Mouse (Mus musculus): ENCODE data around the gene Bcas1. TPM values are rescaled to one million over a fixed set of nuclear protein-coding genes. Genes with fewer than 3 reads are reported as not detected.

Gene Bcas1
- polyA plus RNA-seq, 1 experiment: 0.02 TPM

GRCm38 (mm10) chr2:170445861-170446260 is 18.2 kb upstream of the Bcas1 start:
- TF ChIP-seq E2F4 (IDR thresholded peaks at IDR 0.05; ENCODE audit: insufficient read depth): no peak
- TF ChIP-seq POLR2AphosphoS2 (IDR thresholded peaks at IDR 0.05; ENCODE audit: insufficient read length, low read depth): no peak
- no peak for TF ChIP-seq TCF3 (IDR thresholded peaks at IDR 0.05; ENCODE audit: insufficient read length, low read depth)
- no peak for TF ChIP-seq MYOG (IDR thresholded peaks at IDR 0.05; ENCODE audit: control insufficient read depth in 1 of 3, insufficient read depth in 1 of 3, insufficient read length in 2 of 3, low read depth in 2 of 3)
- no peak for TF ChIP-seq TCF12 (IDR thresholded peaks at IDR 0.05; ENCODE audit: insufficient read depth, poor library complexity, severe bottlenecking)
- no peak for TF ChIP-seq USF1 (IDR thresholded peaks at IDR 0.05; ENCODE audit: low read depth)
- no peak for TF ChIP-seq CEBPB (IDR thresholded peaks at IDR 0.05; ENCODE audit: insufficient read depth, poor library complexity, severe bottlenecking)
- TF ChIP-seq POLR2A (IDR thresholded peaks at IDR 0.05; ENCODE audit: insufficient read length, low read depth): no peak
- no peak overlapping the region for H3ac ChIP-seq (ENCODE audit: control insufficient read depth, insufficient read length)
- H3K4me2 ChIP-seq (ENCODE audit: low read depth): peak overlapping the region; percentile 36
- no peak overlapping the region for H3K4me3 ChIP-seq
- H3K36me3 ChIP-seq (ENCODE audit: control insufficient read depth, insufficient read depth): no peaks in the 10 kb centered on the region
- H3K79me2 ChIP-seq (ENCODE audit: control insufficient read depth, insufficient read depth): no peaks in the 10 kb centered on the region
- H3K27me3 ChIP-seq (ENCODE audit: control insufficient read depth, insufficient read depth, insufficient read length): no peaks in the 10 kb centered on the region

GRCm38 (mm10) chr2:170442535-170442934 is 14.9 kb upstream of the Bcas1 start:
- TF ChIP-seq MAX (IDR thresholded peaks at IDR 0.05; ENCODE audit: low read depth): no peak
- Histone ChIP-seq H3K36me3 (ENCODE audit: control insufficient read depth, insufficient read depth) (no peaks in the 10 kb centered on the region), H3K79me2 (ENCODE audit: control insufficient read depth, insufficient read depth) (no peaks in the 10 kb centered on the region), H3K27me3 (ENCODE audit: control insufficient read depth, insufficient read depth, insufficient read length) (no peaks in the 10 kb centered on the region), H3ac (ENCODE audit: control insufficient read depth, insufficient read length) (no peak overlapping the region), H3K4me3 (no peak overlapping the region), H3K4me2 (ENCODE audit: low read depth) (no peak overlapping the region)

- TF ChIP-seq REST (IDR thresholded peaks at IDR 0.05; ENCODE audit: insufficient read depth, insufficient read length): no peak
- no peak for TF ChIP-seq USF1 (IDR thresholded peaks at IDR 0.05; ENCODE audit: low read depth)
- TF ChIP-seq TCF12 (IDR thresholded peaks at IDR 0.05; ENCODE audit: insufficient read depth, poor library complexity, severe bottlenecking): no peak
- TF ChIP-seq CEBPB (IDR thresholded peaks at IDR 0.05; ENCODE audit: insufficient read depth, poor library complexity, severe bottlenecking): no peak
- no peak for TF ChIP-seq SRF (IDR thresholded peaks at IDR 0.05; ENCODE audit: control insufficient read depth, insufficient read length, low read depth)
- TF ChIP-seq POLR2AphosphoS2 (IDR thresholded peaks at IDR 0.05; ENCODE audit: insufficient read length, low read depth): no peak
- TF ChIP-seq TCF3 (IDR thresholded peaks at IDR 0.05; ENCODE audit: insufficient read length, low read depth): no peak
- no peak for TF ChIP-seq MYOG (IDR thresholded peaks at IDR 0.05; ENCODE audit: control insufficient read depth in 1 of 3, insufficient read depth in 1 of 3, insufficient read length in 2 of 3, low read depth in 2 of 3)
- no peak for TF ChIP-seq MYOD1 (IDR thresholded peaks at IDR 0.05; ENCODE audit: control insufficient read depth in 1 of 3, insufficient read length in 2 of 3, low read depth in 2 of 3)
- no peak for TF ChIP-seq E2F4 (IDR thresholded peaks at IDR 0.05; ENCODE audit: insufficient read depth)
- no peak for TF ChIP-seq MAX (IDR thresholded peaks at IDR 0.05; ENCODE audit: low read depth)
- no peak for TF ChIP-seq POLR2A (IDR thresholded peaks at IDR 0.05; ENCODE audit: insufficient read length, low read depth)
Observed at GRCm38 (mm10) chr2:170438782-170439181, 11.1 kb upstream of the Bcas1 start.

GRCm38 (mm10) chr2:170436204-170436603 is 8.6 kb upstream of the Bcas1 start:
- no peaks in the 10 kb centered on the region for H3K27me3 ChIP-seq (ENCODE audit: control insufficient read depth, insufficient read depth, insufficient read length)

More at GRCm38 (mm10) chr2:170438782-170439181, 11.1 kb upstream of the Bcas1 start:
- Histone ChIP-seq H3K79me2 (ENCODE audit: control insufficient read depth, insufficient read depth) (no peaks in the 10 kb centered on the region), H3ac (ENCODE audit: control insufficient read depth, insufficient read length) (no peak overlapping the region), H3K4me2 (ENCODE audit: low read depth) (no peak overlapping the region), H3K4me3 (no peak overlapping the region), H3K36me3 (ENCODE audit: control insufficient read depth, insufficient read depth) (no peaks in the 10 kb centered on the region), H3K27me3 (ENCODE audit: control insufficient read depth, insufficient read depth, insufficient read length) (no peaks in the 10 kb centered on the region)

GRCm38 (mm10) chr2:170432152-170432551 is 4.5 kb upstream of the Bcas1 start:
- no peak for TF ChIP-seq SRF (IDR thresholded peaks at IDR 0.05; ENCODE audit: control insufficient read depth, insufficient read length, low read depth)
- no peak for TF ChIP-seq TCF3 (IDR thresholded peaks at IDR 0.05; ENCODE audit: insufficient read length, low read depth)
- TF ChIP-seq MYOD1 (IDR thresholded peaks at IDR 0.05; ENCODE audit: control insufficient read depth in 1 of 3, insufficient read length in 2 of 3, low read depth in 2 of 3): no peak
- no peak for TF ChIP-seq POLR2AphosphoS2 (IDR thresholded peaks at IDR 0.05; ENCODE audit: insufficient read length, low read depth)
- TF ChIP-seq USF1 (IDR thresholded peaks at IDR 0.05; ENCODE audit: low read depth): no peak
- TF ChIP-seq TCF12 (IDR thresholded peaks at IDR 0.05; ENCODE audit: insufficient read depth, poor library complexity, severe bottlenecking): no peak
- no peak for TF ChIP-seq CEBPB (IDR thresholded peaks at IDR 0.05; ENCODE audit: insufficient read depth, poor library complexity, severe bottlenecking)
- no peak for TF ChIP-seq E2F4 (IDR thresholded peaks at IDR 0.05; ENCODE audit: insufficient read depth)
- no peak for TF ChIP-seq MAX (IDR thresholded peaks at IDR 0.05; ENCODE audit: low read depth)
- TF ChIP-seq POLR2A (IDR thresholded peaks at IDR 0.05; ENCODE audit: insufficient read length, low read depth): no peak
- TF ChIP-seq MYOG (IDR thresholded peaks at IDR 0.05; ENCODE audit: control insufficient read depth in 1 of 3, insufficient read depth in 1 of 3, insufficient read length in 2 of 3, low read depth in 2 of 3): no peak
- TF ChIP-seq REST (IDR thresholded peaks at IDR 0.05; ENCODE audit: insufficient read depth, insufficient read length): no peak
- Histone ChIP-seq H3K4me3 (no peak overlapping the region), H3K4me2 (ENCODE audit: low read depth) (no peak overlapping the region), H3ac (ENCODE audit: control insufficient read depth, insufficient read length) (no peak overlapping the region), H3K27me3 (ENCODE audit: control insufficient read depth, insufficient read depth, insufficient read length) (no peaks in the 10 kb centered on the region), H3K79me2 (ENCODE audit: control insufficient read depth, insufficient read depth) (no peaks in the 10 kb centered on the region), H3K36me3 (ENCODE audit: control insufficient read depth, insufficient read depth) (no peaks in the 10 kb centered on the region)

More at GRCm38 (mm10) chr2:170436204-170436603, 8.6 kb upstream of the Bcas1 start:
- TF ChIP-seq MYOG (IDR thresholded peaks at IDR 0.05; ENCODE audit: control insufficient read depth in 1 of 3, insufficient read depth in 1 of 3, insufficient read length in 2 of 3, low read depth in 2 of 3) (no peak), MAX (IDR thresholded peaks at IDR 0.05; ENCODE audit: low read depth) (no peak), CEBPB (IDR thresholded peaks at IDR 0.05; ENCODE audit: insufficient read depth, poor library complexity, severe bottlenecking) (no peak), USF1 (IDR thresholded peaks at IDR 0.05; ENCODE audit: low read depth) (no peak), POLR2A (IDR thresholded peaks at IDR 0.05; ENCODE audit: insufficient read length, low read depth) (no peak), E2F4 (IDR thresholded peaks at IDR 0.05; ENCODE audit: insufficient read depth) (no peak), MYOD1 (IDR thresholded peaks at IDR 0.05; ENCODE audit: control insufficient read depth in 1 of 3, insufficient read length in 2 of 3, low read depth in 2 of 3) (no peak), REST (IDR thresholded peaks at IDR 0.05; ENCODE audit: insufficient read depth, insufficient read length) (no peak), TCF12 (IDR thresholded peaks at IDR 0.05; ENCODE audit: insufficient read depth, poor library complexity, severe bottlenecking) (no peak), POLR2AphosphoS2 (IDR thresholded peaks at IDR 0.05; ENCODE audit: insufficient read length, low read depth) (no peak), TCF3 (IDR thresholded peaks at IDR 0.05; ENCODE audit: insufficient read length, low read depth) (no peak), SRF (IDR thresholded peaks at IDR 0.05; ENCODE audit: control insufficient read depth, insufficient read length, low read depth) (no peak)
- Histone ChIP-seq H3K79me2 (ENCODE audit: control insufficient read depth, insufficient read depth) (no peaks in the 10 kb centered on the region), H3K36me3 (ENCODE audit: control insufficient read depth, insufficient read depth) (no peaks in the 10 kb centered on the region), H3ac (ENCODE audit: control insufficient read depth, insufficient read length) (no peak overlapping the region), H3K4me2 (ENCODE audit: low read depth) (no peak overlapping the region), H3K4me3 (no peak overlapping the region)

All from myocyte (in vitro differentiated cells).